Mouse (Mus musculus) lung, adult 2 months (tissue): ENCODE measurements around the gene Ccser1.

Source experiments
- CTCF ChIP-seq: fragments of 200-500 bp; IDR thresholded peaks from 2 replicates; pipeline ENCODE4 v1.5.1; 2011; ENCODE audit warnings: mild to moderate bottlenecking, low read length, control low read depth; ENCODE audit not compliant: insufficient read depth
- POLR2A ChIP-seq: fragments of 200-500 bp; IDR thresholded peaks from 2 replicates; pipeline ENCODE4 v1.6.1; 2011; ENCODE audit warnings: low read depth, mild to moderate bottlenecking, control low read depth, low read length, borderline replicate concordance; ENCODE audit errors: extremely low read depth

DNA sequence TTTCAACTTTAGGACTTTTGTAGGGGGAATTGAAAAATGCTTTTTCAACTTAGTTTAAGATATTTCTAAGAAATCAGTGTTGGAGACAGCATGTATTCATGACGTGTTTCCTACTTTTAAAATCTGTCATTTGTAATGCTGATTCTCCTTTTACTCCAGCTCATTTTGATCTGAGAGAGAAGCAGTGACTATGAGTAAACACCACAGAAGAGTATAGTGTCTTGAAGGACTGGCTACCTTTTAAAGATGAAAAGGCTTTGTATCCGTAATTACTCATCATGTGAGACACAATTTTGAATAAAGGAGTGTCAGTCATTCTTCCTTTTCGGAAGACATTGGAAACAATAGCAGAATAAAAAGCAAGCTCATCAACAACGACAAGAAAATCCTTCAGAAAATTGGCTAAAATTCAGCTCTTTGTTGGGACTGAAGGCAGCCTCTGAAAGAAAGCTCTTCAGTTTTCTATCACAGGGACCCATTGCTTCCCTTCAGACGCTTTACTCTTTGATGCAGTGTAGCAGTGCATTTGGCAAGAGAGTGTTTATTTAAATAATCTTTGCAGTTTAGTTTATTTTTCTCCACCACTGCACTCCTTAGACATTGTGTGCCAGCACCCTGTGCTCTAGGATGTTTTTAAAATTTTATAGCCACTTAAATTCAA, 50.1 kb downstream of the Ccser1 start:
- TF ChIP-seq POLR2A (no peak), CTCF (no peak)
